Mouse (Mus musculus) cerebellum, adult 2 months (tissue): ENCODE results near the gene Atrnl1.

Experiments used
- CTCF ChIP-seq: fragments of 200-500 bp; IDR thresholded peaks from 2 replicates; pipeline ENCODE4 v1.5.1; 2011; ENCODE audit warnings: low read depth, mild to moderate bottlenecking, control low read depth, low read length, moderate library complexity, borderline replicate concordance; ENCODE audit not compliant: insufficient read depth
- POLR2A ChIP-seq: fragments of 200-500 bp; IDR thresholded peaks from 2 replicates; pipeline ENCODE4 v1.6.1; 2011; ENCODE audit warnings: low read length, control low read depth, borderline replicate concordance; ENCODE audit not compliant: insufficient read depth

DNA sequence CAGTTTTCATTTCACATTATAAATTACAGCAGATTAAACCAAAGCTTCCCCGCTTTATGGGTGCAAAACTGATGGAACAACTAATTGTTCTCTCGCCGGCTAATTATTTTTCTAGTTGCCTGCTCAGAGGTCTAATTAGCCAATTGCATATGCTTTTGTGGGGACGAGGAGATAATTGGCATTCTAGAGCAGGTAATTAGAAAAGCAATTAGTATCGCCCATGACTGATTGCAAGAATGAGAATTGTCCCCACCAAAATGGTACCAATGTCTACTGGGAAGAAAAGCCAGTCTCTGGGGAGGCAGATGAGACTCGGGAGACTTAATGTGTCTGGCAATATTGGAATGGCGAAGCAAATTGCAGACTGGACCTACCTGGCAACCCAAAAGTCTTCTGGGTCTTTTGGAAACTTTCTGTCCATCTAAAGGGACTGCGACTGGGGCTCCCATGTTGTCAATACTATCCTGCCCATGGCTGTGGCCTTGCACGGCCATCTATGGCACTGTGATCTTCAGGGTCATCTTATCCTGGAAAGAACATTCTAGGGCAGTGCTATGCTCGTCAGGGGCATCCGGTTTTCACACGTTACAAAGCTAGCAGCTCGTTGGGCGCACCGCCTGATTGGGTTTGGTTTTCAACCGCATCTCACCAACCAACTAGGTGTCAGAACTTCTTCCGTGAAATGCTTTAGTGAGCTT, 377.0 kb downstream of the Atrnl1 start:
- TF ChIP-seq POLR2A (no peak), CTCF (no peak)
